Mouse (Mus musculus): ENCODE data around the gene Atoh8. TPM values are rescaled to one million over a fixed set of nuclear protein-coding genes. Genes with fewer than 3 reads are reported as not detected.

Atoh8 gene
- total and polyA plus RNA-seq, 2 experiments from 2014 or later, result 4.5 to 7.1 TPM

DNA sequence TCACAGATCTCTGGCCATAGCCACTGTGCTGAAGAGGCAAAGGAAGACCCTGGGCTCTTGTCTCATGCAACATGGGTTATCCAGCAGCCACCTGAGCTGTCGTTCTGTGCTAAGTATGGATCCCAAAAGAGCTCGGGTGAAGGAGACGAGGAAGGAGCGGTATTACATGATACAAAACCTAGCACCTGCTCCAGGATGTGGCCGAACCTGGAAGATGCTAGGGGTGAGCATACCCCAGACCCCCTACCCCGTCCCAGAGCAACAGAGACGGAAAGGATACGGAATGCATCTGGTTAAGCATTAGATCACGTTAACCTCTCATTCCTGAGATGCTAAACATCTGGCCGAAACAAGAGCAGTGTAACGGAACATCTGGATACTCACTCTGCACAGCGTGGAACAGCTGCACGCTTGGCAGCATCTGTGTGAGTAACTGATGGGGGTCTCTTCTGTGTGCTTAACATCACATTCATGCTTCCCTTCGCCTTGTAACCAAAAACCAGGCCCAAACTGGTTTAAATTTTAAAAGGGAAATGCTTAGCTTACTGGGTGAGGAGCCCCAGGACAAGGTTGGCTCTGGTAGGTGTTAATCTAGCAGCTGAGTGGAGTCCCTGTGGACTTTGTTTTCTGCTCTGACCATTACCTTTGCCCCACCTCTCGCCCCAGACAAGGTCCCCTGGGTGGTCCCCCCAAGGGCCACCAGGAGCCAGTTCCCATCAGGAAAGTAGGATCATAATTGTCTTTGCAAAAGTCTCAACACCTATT is 13.0 kb upstream of the Atoh8 start:
- no peak overlapping the region for H3K9ac ChIP-seq (replicated peaks; ENCODE audit: low read depth, low read length)
- H3K9me3 ChIP-seq (replicated peaks; ENCODE audit: control insufficient read depth, low read length), result no peaks in the 10 kb centered on the region
- ATAC-seq (ENCODE audit: insufficient read depth, low read depth) (no peak), DNase-seq (ENCODE audit: low spot score) (no peak)
- no peak overlapping the region for H3K4me3 ChIP-seq (ENCODE audit: low read depth, low read length)
- no peaks in the 10 kb centered on the region for H3K36me3 ChIP-seq (replicated peaks; ENCODE audit: control insufficient read depth, insufficient read depth, low read length)
- no peak overlapping the region for H3K27ac ChIP-seq (ENCODE audit: low read depth)
- H3K27me3 ChIP-seq (ENCODE audit: control insufficient read depth, insufficient read depth, low read length), result no peaks in the 10 kb centered on the region
- 73% methylated on average over 15 of the region's 15 CpGs for WGBS
- no peak overlapping the region for H3K4me2 ChIP-seq (ENCODE audit: low read depth, low read length)
- TF ChIP-seq CTCF (IDR thresholded peaks at IDR 0.05; ENCODE audit: low read depth), result no peak
- no peak for TF ChIP-seq EP300 (IDR thresholded peaks at IDR 0.05; ENCODE audit: low read depth)
- H3K4me1 ChIP-seq (ENCODE audit: control insufficient read depth, insufficient read depth), result peaks cover 29% of the 10 kb centered on the region

- no peak for TF ChIP-seq CTCF (IDR thresholded peaks at IDR 0.05; ENCODE audit: low read depth)
- no peak for TF ChIP-seq EP300 (IDR thresholded peaks at IDR 0.05; ENCODE audit: low read depth)
- Histone ChIP-seq H3K9me3 (replicated peaks; ENCODE audit: control insufficient read depth, low read length) (no peaks in the 10 kb centered on the region), H3K4me1 (ENCODE audit: control insufficient read depth, insufficient read depth) (peaks cover 41% of the 10 kb centered on the region), H3K27ac (ENCODE audit: low read depth) (no peak overlapping the region), H3K4me3 (ENCODE audit: low read depth, low read length) (no peak overlapping the region), H3K36me3 (replicated peaks; ENCODE audit: control insufficient read depth, insufficient read depth, low read length) (no peaks in the 10 kb centered on the region), H3K27me3 (ENCODE audit: control insufficient read depth, insufficient read depth, low read length) (no peaks in the 10 kb centered on the region), H3K9ac (replicated peaks; ENCODE audit: low read depth, low read length) (no peak overlapping the region), H3K4me2 (ENCODE audit: low read depth, low read length) (no peak overlapping the region)
- ATAC-seq (ENCODE audit: insufficient read depth, low read depth), result no peak
- DNase-seq (ENCODE audit: low spot score), result no peak
- WGBS, result 73% methylated on average over 6 of the region's 6 CpGs
Observed at GRCm38 (mm10) chr6:72246303-72246702, 10.9 kb upstream of the Atoh8 start.

DNA sequence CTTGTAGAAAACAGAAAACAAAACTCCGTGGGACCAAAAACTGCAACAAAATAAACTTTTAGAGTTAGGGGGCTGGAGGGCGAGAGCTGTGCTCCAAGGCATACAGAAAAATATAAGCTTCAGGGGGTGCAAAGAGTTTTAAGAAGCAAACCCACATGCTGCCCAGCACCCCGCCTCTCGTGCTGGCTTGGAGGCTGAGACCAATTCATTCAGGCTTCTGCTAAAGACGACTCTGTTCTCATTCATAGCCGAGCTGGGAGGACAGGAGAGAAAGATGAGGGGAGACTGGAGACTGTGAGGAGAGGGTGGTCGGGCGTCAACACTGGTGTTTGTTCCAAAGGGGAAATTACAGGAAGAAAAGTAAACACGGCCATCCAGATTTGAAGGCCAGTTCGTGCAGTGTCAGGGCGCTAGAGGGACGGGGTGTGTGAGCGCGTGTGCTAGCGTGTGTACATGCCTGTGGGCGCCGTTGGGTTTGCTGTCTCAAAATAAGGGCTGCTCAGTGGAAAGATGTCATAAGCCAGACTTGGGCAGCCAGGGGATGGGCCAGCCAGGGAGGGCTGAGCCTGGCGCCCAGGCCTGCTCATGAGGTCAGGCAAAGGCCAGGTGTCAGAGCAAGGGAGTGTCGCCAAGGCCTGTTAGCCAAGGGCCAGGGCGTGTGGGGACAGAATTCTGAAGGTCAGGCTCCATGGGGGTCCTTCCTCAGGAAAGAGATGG is 9.3 kb upstream of the Atoh8 start:
- 0 out of 2 replicates have a peak overlapping the region, but pooled peaks have one; percentile 13 for H3K9ac ChIP-seq (replicated peaks; ENCODE audit: low read depth, low read length)
- no peaks in the 10 kb centered on the region for H3K9me3 ChIP-seq (replicated peaks; ENCODE audit: control insufficient read depth, low read length)
- H3K4me1 ChIP-seq (ENCODE audit: control insufficient read depth, insufficient read depth), result peaks cover 43% of the 10 kb centered on the region
- ATAC-seq (ENCODE audit: insufficient read depth, low read depth) (peak; percentile 22; the same call in 1 of the 2 replicates), DNase-seq (ENCODE audit: low spot score) (peak; percentile 24)
- H3K36me3 ChIP-seq (replicated peaks; ENCODE audit: control insufficient read depth, insufficient read depth, low read length), result no peaks in the 10 kb centered on the region
- H3K4me2 ChIP-seq (ENCODE audit: low read depth, low read length), result no peak overlapping the region
- TF ChIP-seq EP300 (IDR thresholded peaks at IDR 0.05; ENCODE audit: low read depth) (peak; percentile 55; the same call in 1 of the 2 replicates), CTCF (IDR thresholded peaks at IDR 0.05; ENCODE audit: low read depth) (no peak)
- no peak overlapping the region for H3K4me3 ChIP-seq (ENCODE audit: low read depth, low read length)
- no peaks in the 10 kb centered on the region for H3K27me3 ChIP-seq (ENCODE audit: control insufficient read depth, insufficient read depth, low read length)
- peak overlapping the region; percentile 96 for H3K27ac ChIP-seq (ENCODE audit: low read depth)
- WGBS, result 47% methylated on average over 20 of the region's 20 CpGs

DNA sequence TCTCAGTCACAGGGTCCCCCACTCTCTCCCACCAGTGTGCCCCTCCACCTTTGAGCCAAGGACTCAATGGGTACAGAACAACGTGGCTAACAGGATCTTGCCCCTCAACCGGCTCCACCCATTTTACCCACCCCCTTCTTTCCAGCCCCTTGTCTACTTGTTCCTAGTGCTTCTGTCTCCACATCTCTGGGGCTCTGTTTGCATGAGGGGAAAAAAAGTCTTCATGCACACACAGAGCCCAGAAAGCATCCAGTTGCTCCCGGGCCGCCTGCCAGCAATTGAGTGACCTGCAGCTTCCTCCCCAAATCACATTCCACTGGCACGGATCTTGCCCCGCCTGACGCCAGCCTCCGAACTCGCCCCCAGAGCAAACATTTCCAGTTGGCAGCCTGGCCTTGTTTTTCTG is 8.8 kb upstream of the Atoh8 start:
- peaks cover 43% of the 10 kb centered on the region for H3K4me1 ChIP-seq (ENCODE audit: control insufficient read depth, insufficient read depth)
- H3K27ac ChIP-seq (ENCODE audit: low read depth), result peak overlapping the region; percentile 96
- H3K36me3 ChIP-seq (replicated peaks; ENCODE audit: control insufficient read depth, insufficient read depth, low read length), result no peaks in the 10 kb centered on the region
- DNase-seq (ENCODE audit: low spot score) (peak; percentile 91), ATAC-seq (ENCODE audit: insufficient read depth, low read depth) (peak; percentile 86)
- WGBS, result 6% methylated on average over 9 of the region's 9 CpGs
- no peaks in the 10 kb centered on the region for H3K27me3 ChIP-seq (ENCODE audit: control insufficient read depth, insufficient read depth, low read length)
- H3K9me3 ChIP-seq (replicated peaks; ENCODE audit: control insufficient read depth, low read length), result no peaks in the 10 kb centered on the region
- no peak for TF ChIP-seq CTCF (IDR thresholded peaks at IDR 0.05; ENCODE audit: low read depth)
- peak; percentile 84 for TF ChIP-seq EP300 (IDR thresholded peaks at IDR 0.05; ENCODE audit: low read depth)
- 0 out of 2 replicates have a peak overlapping the region, but pooled peaks have one; percentile 13 for H3K9ac ChIP-seq (replicated peaks; ENCODE audit: low read depth, low read length)
- H3K4me2 ChIP-seq (ENCODE audit: low read depth, low read length), result peak overlapping the region; percentile 11; the same call in 1 of the 2 replicates
- H3K4me3 ChIP-seq (ENCODE audit: low read depth, low read length), result no peak overlapping the region

DNA sequence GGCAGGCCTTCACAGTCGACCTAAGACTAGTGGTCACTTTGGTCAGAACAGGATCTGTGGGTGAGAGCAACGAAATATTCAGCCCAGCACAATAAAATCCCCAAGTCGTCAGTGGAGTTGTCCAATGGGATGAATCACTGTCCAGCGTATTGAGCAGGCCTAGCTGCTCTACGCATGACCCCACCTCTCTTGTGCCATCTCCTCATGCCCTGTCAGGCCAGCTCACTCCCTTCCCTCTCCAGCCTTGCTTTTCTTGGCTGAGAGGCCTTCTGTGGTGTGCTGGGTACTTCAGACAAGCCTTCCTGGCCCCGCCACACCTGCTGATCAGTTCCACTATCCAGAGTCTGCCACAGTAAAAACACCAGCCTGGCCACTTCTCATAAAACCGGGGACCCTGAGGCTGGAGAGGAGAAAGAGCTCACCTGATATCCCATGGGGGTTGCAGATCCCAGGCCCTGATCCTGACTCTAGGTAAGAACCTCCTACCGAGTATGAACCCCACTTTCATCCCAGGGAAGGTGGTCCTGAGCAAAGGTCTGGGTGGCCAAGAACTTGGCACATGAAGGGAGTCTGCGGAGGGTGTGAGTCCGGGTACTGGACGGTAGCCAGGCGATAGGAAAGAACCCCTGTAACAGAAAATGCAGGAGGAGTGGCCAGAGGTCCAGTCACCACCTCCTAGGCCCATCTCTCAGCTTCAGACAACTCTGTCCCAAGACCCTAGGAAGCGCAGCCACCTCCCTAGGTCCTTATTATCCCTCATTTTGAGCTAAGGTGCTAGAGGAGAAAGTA is 7.3 kb upstream of the Atoh8 start:
- ATAC-seq (ENCODE audit: insufficient read depth, low read depth) (no peak), DNase-seq (ENCODE audit: low spot score) (no peak)
- Histone ChIP-seq H3K27me3 (ENCODE audit: control insufficient read depth, insufficient read depth, low read length) (no peaks in the 10 kb centered on the region), H3K4me1 (ENCODE audit: control insufficient read depth, insufficient read depth) (peaks cover 48% of the 10 kb centered on the region), H3K27ac (ENCODE audit: low read depth) (peak overlapping the region; percentile 96; the same call in 1 of the 2 replicates), H3K9me3 (replicated peaks; ENCODE audit: control insufficient read depth, low read length) (no peaks in the 10 kb centered on the region), H3K4me3 (ENCODE audit: low read depth, low read length) (no peak overlapping the region), H3K4me2 (ENCODE audit: low read depth, low read length) (no peak overlapping the region), H3K9ac (replicated peaks; ENCODE audit: low read depth, low read length) (no peak overlapping the region), H3K36me3 (replicated peaks; ENCODE audit: control insufficient read depth, insufficient read depth, low read length) (no peaks in the 10 kb centered on the region)
- TF ChIP-seq EP300 (IDR thresholded peaks at IDR 0.05; ENCODE audit: low read depth), result no peak
- WGBS, result 72% methylated on average over 13 of the region's 13 CpGs
